Mouse (Mus musculus): ENCODE measurements around the gene Gys1.

- no peak for TF ChIP-seq POLR2A (IDR thresholded peaks at IDR 0.05; ENCODE audit: control insufficient read depth, extremely low read depth, insufficient read depth, low read length, poor library complexity)
- TF ChIP-seq CTCF (IDR thresholded peaks at IDR 0.05; ENCODE audit: borderline replicate concordance, control insufficient read depth, extremely low read depth, insufficient read depth, low read length, poor library complexity): no peak
Measured at GRCm38 (mm10) chr7:45386077-45386476, 48.6 kb upstream of the Gys1 start.
